Mouse (Mus musculus) hindbrain, embryonic 16.5 days (tissue): Measurements from ENCODE around the gene Ppt2. TPM values are rescaled to one million over a fixed set of nuclear protein-coding genes. Genes with fewer than 3 reads are reported as not detected.

ENCODE experiments used
- ATAC-seq: fragments of 200-750 bp; cut with Nextera tagmentation; 2 replicates; pipeline ENCODE4 v1.8.0; 2017; ENCODE audit warnings: moderate TSS enrichment, moderate library complexity
- H3K27ac ChIP-seq: fragments of 300-500 bp; sonication (generic); 2 replicates; pipeline ENCODE4 v1.5.1; 2014; ENCODE audit warnings: low read depth, mild to moderate bottlenecking, control low read depth, low read length, moderate library complexity
- H3K27me3 ChIP-seq: fragments of 300-500 bp; sonication (generic); replicated peaks from 2 replicates; pipeline ENCODE4 v1.6.1; 2014; ENCODE audit warnings: low read length; ENCODE audit not compliant: control insufficient read depth, insufficient read depth
- H3K36me3 ChIP-seq: fragments of 300-500 bp; sonication (generic); 2 replicates; pipeline ENCODE4 v1.6.1; 2014; ENCODE audit warnings: mild to moderate bottlenecking, low read length, moderate library complexity, mixed read lengths; ENCODE audit not compliant: control insufficient read depth, insufficient read depth
- H3K4me1 ChIP-seq: fragments of 300-500 bp; sonication (generic); 2 replicates; pipeline ENCODE4 v1.6.1; 2014; ENCODE audit warnings: low read depth, low read length; ENCODE audit not compliant: control insufficient read depth, insufficient read depth
- H3K4me2 ChIP-seq: fragments of 300-500 bp; sonication (generic); 2 replicates; pipeline ENCODE4 v1.6.1; 2014; ENCODE audit warnings: mild to moderate bottlenecking, low read length, control low read depth, moderate library complexity
- H3K4me3 ChIP-seq: fragments of 300-500 bp; sonication (generic); 2 replicates; pipeline ENCODE4 v1.5.1; 2014; ENCODE audit warnings: mild to moderate bottlenecking, low read length, control low read depth, moderate library complexity
- H3K9ac ChIP-seq: fragments of 300-500 bp; sonication (generic); 2 replicates; pipeline ENCODE4 v1.6.1; 2014; ENCODE audit warnings: low read depth, mild to moderate bottlenecking, control low read depth, low read length, moderate library complexity
- H3K9me3 ChIP-seq: fragments of 300-500 bp; sonication (generic); 2 replicates; pipeline ENCODE4 v1.6.1; 2014; ENCODE audit warnings: mild to moderate bottlenecking, low read length, moderate library complexity; ENCODE audit not compliant: control insufficient read depth
- WGBS: fragments of 180-500 bp; shearing (Covaris S2); extraction: QIAGEN DNeasy Blood & Tissue Kit; methylation state at CpG from one replicate; pipeline ENCODE4 v1.1.7; 2014; 5-methylcytosine and 5-hydroxymethylcytosine counted together
- polyA plus RNA-seq: library from polyadenylated mRNA; unstranded; fragments of >200 nt; fragmentation: Nextera tagmentation; extraction: Ambion mirVana; gene quantifications from 2 replicates; pipeline ENCODE4 v1.2.1, GENCODE M21; 2015

Gene Ppt2
- polyA plus RNA-seq, 1 experiment from 2014 or later: 19.9 TPM

DNA sequence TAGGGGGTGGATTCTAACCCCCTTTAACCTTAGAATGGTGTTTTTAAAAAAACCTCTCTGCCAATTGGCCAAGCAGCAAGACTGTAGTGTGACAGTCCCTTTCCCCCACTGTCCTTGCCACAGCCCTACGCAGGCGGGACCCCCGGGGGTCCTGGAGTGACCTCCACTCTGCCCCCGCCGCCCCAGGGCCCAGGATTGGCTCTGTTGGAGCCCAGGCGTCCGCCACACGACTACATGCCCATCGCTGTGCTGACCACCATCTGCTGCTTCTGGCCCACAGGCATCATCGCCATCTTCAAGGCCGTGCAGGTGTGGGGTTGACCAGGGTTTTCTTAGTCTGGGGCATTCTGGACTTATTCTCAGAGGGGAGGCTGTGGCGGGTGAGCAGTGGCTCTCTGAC, 3.3 kb upstream of the Ppt2 start:
- Histone ChIP-seq H3K27ac (no peak overlapping the region), H3K4me1 (peaks cover 39% of the 10 kb centered on the region)

DNA sequence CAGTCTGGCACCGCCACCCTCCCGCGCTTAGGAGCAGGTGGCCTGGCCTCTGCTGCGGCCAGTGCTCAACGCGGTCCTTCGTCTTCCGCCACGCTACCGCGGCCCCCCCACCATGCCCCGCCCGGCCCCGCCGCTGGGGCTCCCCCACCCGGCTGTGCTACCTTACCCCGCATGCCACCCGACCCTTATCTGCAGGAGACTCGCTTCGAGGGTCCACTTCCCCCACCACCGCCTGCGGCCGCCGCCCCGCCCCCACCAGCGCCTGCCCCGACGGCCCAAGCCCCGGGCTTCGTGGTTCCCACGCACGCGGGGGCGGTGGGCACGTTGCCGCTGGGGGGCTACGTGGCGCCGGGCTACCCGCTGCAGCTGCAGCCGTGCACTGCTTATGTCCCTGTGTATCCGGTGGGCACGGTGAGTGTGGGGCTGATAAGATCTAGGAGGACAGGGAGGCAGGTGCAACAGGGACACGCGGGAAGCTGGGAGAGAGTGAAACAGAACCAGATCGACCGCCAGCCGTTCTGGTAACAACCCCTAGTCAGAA, 2.5 kb upstream of the Ppt2 start:
- 3% methylated on average over 43 of the region's 48 CpGs for WGBS
- H3K27me3 ChIP-seq: peaks cover 3% of the 10 kb centered on the region; the same call in 1 of the 2 replicates
- H3K9ac ChIP-seq: peak overlapping the region; percentile 65
- no peaks in the 10 kb centered on the region for H3K9me3 ChIP-seq
- H3K27ac ChIP-seq: no peak overlapping the region
- H3K36me3 ChIP-seq: no peaks in the 10 kb centered on the region
- no peak for ATAC-seq
- H3K4me3 ChIP-seq: peak overlapping the region; percentile 62
- H3K4me1 ChIP-seq: peaks cover 45% of the 10 kb centered on the region
- H3K4me2 ChIP-seq: peak overlapping the region; percentile 84

More for the DNA sequence above, 3.3 kb upstream of the Ppt2 start:
- no peaks in the 10 kb centered on the region for H3K36me3 ChIP-seq
- H3K9ac ChIP-seq: peak overlapping the region; percentile 57
- ATAC-seq: no peak
- no peaks in the 10 kb centered on the region for H3K9me3 ChIP-seq
- H3K27me3 ChIP-seq: peaks cover 3% of the 10 kb centered on the region; the same call in 1 of the 2 replicates
- H3K4me2 ChIP-seq: peak overlapping the region; percentile 84
- 3% methylated on average over 11 of the region's 12 CpGs for WGBS
- peak overlapping the region; percentile 37 for H3K4me3 ChIP-seq

DNA sequence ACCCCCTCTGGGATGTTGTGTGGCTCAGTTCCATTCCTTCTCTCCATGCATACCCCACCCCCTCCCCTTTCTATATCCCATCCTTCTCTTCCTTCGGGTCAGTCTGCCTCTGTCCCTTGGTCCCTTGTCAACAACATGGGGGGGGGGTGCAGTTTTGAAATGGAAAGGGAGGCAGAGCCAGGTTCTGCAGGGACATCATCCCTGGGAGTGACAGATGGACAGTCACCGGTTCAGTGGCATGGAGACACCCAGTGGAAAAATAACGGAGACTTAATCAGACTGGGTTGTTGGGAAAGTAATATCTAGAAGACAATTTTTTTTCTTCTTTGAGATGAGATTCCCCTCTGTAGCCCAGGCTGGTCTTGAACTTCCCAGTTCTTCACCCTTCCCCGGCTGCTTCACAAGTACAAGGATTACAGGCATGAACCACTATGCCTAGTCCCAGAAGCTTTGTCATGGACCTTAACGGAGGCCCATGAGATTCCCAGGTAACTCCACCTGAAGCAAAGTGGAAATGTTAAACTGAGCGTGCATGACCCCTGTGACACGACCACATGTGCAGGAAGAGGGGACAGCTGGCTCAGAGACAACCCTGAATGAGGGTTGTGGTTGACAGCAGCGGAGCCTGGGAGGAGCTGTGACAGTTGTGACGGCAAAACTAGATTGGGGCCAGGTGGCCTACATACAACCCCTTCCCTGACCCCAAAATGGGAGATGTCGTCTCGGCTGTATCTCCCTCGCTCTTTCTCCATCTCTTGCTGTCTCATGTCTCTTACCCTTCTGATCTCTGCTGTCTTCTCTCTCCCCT, 1.7 kb upstream of the Ppt2 start:
- Histone ChIP-seq H3K4me2 (peak overlapping the region; percentile 84), H3K27ac (peak overlapping the region; percentile 19; the same call in 1 of the 2 replicates), H3K9ac (peak overlapping the region; percentile 65), H3K27me3 (peaks cover 3% of the 10 kb centered on the region; the same call in 1 of the 2 replicates), H3K4me3 (peak overlapping the region; percentile 62), H3K36me3 (no peaks in the 10 kb centered on the region), H3K9me3 (no peaks in the 10 kb centered on the region), H3K4me1 (peaks cover 45% of the 10 kb centered on the region)
- WGBS: 17% methylated on average over 12 of the region's 12 CpGs
- ATAC-seq: no peak

DNA sequence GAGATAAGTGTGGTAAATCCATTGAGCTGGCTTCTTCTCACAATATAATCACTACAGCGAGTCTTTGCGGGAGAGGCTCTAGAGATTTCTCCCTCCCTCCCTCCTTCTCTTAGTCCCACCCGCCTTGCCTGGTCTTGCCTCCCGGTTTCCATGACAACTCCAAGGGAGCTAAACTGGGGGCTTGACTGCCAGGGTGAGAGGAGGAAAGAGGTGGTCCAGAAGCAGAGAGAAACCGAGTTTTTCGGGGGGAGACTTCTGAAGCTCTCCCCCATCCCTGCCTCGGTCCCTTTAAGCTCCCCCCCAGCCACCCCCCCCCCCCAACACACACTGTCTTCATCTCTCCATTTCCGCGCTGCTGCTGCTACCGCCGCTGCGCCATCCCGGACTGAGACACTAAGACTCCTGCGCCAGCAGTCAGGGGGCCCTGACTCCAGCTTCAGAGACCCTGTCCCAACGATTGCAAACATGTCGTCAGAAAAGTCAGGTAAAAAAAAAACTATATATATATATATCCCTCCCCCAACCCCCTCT, 976 bp upstream of the Ppt2 start, which contains the start of gene Prrt1:
Prrt1 (plus strand) TSS at position 313 of the 531 bp plus-strand sequence.
- peaks cover 3% of the 10 kb centered on the region; the same call in 1 of the 2 replicates for H3K27me3 ChIP-seq
- H3K27ac ChIP-seq: peak within 1 kb of the TSS; percentile 95
- H3K4me1 ChIP-seq: peaks cover 45% of the 10 kb centered on the region
- peak within 1 kb of the TSS; percentile 62 for H3K4me3 ChIP-seq
- WGBS: 2% methylated on average over 16 of the region's 16 CpGs
- H3K9ac ChIP-seq: peak within 1 kb of the TSS; percentile 76
- no peaks in the 10 kb centered on the region for H3K9me3 ChIP-seq
- ATAC-seq: peak; percentile 51
- peak within 1 kb of the TSS; percentile 84 for H3K4me2 ChIP-seq
- no peaks in the 10 kb centered on the region for H3K36me3 ChIP-seq

DNA sequence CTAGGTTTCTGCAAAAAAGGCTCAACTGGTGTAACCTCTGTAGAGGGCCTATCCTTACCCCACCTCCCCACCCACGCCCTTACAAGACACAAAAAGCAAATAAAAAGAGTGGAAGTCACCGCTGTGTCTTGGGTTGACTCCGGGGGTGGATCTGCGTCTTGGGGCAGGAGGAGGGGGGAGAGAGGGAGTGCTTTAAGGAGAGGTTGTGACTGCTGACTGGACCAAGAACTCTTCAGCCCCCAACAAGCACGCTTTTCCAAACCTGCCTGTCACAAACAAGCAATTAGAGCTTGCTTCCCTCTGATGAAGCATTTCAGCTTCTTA, 296 bp upstream of the Ppt2 start:
- peaks cover 45% of the 10 kb centered on the region for H3K4me1 ChIP-seq
- H3K9ac ChIP-seq: peak overlapping the region; percentile 61
- H3K36me3 ChIP-seq: 0 out of 2 replicates have a peak, but pooled peaks cover under 1% of the 10 kb centered on the region
- ATAC-seq: no peak
- no peaks in the 10 kb centered on the region for H3K9me3 ChIP-seq
- peak overlapping the region; percentile 62 for H3K4me3 ChIP-seq
- H3K27ac ChIP-seq: peak overlapping the region; percentile 55
- WGBS: 24% methylated on average over 5 of the region's 5 CpGs
- peak overlapping the region; percentile 84 for H3K4me2 ChIP-seq
- H3K27me3 ChIP-seq: peaks cover 3% of the 10 kb centered on the region; the same call in 1 of the 2 replicates

DNA sequence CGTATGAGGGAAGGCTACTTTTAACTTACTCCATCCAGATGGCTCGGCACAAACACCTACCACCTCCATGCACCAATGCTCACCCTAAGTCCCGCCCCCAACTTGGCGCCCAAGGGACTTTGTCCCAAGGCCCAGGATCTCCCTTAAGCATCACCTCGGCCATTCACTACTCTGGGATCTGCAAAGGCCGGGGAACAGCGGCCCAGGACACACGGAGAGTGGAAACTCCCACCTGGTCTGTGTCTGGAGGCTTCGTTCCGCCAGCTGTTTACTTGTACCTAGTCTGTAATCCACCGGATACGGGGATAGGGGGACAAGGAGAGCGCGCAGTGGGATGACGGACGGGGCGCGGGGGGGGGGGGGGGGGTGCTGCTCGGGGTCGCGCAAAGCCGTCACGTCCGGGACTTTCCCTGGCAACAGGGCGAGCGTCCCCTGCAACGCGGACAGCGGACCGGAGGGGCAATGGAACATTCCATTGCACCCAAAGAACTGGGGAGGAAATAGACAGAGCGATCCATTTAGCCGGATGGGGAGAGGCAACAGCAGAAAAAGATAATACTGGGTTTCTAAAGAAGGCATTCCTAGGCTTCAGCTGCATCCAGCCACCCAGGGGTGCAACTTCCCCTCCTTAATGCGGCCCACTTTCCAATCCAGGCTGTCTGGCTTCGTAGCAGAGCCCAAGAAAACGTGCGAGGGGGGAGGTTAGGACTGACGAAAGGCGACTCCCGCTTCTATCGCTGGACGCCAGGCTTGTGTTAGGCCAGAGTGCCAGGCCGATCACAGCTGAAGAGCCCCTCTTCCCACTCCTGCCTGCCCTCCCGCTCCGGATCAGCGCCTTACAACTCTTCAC, 992 bp downstream of the Ppt2 start:
- Histone ChIP-seq H3K9me3 (no peaks in the 10 kb centered on the region), H3K27me3 (peaks cover 3% of the 10 kb centered on the region; the same call in 1 of the 2 replicates), H3K4me3 (peak overlapping the region; percentile 62), H3K27ac (peak overlapping the region; percentile 95), H3K4me1 (peaks cover 43% of the 10 kb centered on the region), H3K9ac (peak overlapping the region; percentile 76), H3K36me3 (0 out of 2 replicates have a peak, but pooled peaks cover 8% of the 10 kb centered on the region), H3K4me2 (peak overlapping the region; percentile 84)
- WGBS: under 1% methylated on average over 43 of the region's 45 CpGs
- ATAC-seq: peak; percentile 81

DNA sequence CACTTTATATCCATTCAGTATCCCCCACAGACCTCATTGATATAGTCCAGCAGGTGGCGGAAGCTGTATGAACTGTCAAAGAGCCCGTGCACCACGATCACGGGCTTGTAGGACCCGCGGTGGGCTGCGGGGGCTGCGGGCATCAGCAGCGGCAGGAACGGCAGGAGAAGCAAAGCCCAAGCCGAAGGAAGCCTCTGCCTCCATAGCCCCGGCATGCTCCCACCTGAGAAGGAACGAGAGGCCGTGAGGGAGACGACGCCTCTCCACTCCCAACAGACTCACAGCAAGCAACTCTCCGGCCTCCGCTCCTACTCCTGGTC, 1.6 kb downstream of the Ppt2 start:
- H3K36me3 ChIP-seq: 0 out of 2 replicates have a peak, but pooled peaks cover 8% of the 10 kb centered on the region
- peaks cover 37% of the 10 kb centered on the region for H3K4me1 ChIP-seq
- peaks cover 2% of the 10 kb centered on the region; the same call in 1 of the 2 replicates for H3K27me3 ChIP-seq
- no peaks in the 10 kb centered on the region for H3K9me3 ChIP-seq
- H3K4me2 ChIP-seq: peak overlapping the region; percentile 84
- peak overlapping the region; percentile 62 for H3K4me3 ChIP-seq
- H3K27ac ChIP-seq: peak overlapping the region; percentile 95
- peak; percentile 44 for ATAC-seq
- WGBS: 0% methylated on average over 16 of the region's 18 CpGs
- peak overlapping the region; percentile 76 for H3K9ac ChIP-seq

DNA sequence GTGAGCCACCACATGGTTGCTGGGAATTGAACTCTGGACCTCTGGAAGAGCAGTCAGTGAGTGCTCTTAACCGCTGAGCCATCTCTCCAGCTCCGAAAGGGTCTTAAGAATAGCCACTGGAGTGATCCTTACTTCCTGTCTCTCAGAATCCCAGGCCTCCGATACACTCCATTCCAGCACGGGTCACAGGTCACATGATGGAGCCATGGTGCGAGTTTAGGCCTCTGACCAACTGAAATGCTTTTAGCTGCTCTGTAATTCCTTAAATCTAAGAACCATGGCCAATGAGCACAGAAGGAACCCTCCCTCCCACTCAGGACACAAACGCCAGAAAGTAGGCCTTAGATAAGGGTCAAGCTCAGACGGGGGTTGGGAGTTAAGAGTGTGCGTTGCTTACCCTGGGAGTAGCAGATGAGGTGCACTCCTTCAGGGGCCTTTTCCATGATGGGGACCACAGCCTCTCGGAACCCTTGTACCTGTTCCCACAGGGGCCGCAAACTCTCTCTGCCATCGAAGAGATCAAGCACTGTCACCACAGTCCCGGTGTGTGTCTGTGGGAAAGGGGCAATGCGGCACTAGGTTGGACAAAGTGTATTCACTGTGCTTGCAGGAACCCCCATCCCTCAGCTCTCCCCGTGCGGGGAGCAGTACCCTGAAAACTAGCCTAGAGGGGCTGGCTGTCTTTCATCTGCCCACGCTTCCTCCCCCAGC, 2.1 kb downstream of the Ppt2 start:
- Histone ChIP-seq H3K9me3 (no peaks in the 10 kb centered on the region), H3K27ac (peak overlapping the region; percentile 95), H3K36me3 (0 out of 2 replicates have a peak, but pooled peaks cover 8% of the 10 kb centered on the region), H3K9ac (peak overlapping the region; percentile 76), H3K4me3 (peak overlapping the region; percentile 62), H3K4me1 (peaks cover 35% of the 10 kb centered on the region), H3K27me3 (no peaks in the 10 kb centered on the region), H3K4me2 (peak overlapping the region; percentile 84)
- ATAC-seq: no peak
- 47% methylated on average over 16 of the region's 16 CpGs for WGBS
